Mouse (Mus musculus) hindbrain, embryonic 11.5 days (tissue): ENCODE measurements at regions not wholly inside any gene's neighbourhood (a gene's known extent, or its start where the extent isn't known, plus 50 kb on each side); places are given as distances from the start of the nearest gene placed in this dataset.
A peak's percentile ranks its signal among the peaks of the same experiment; 100 is the strongest.
"Not testable (repeated sequence)": the region's sequence is repeated elsewhere in the genome, so short reads cannot be mapped to it uniquely, and the experiment has no call there.

Experiments
- ATAC-seq: fragments of 200-750 bp; cut with Nextera tagmentation; 2 replicates; pipeline ENCODE4 v1.8.0; 2017; ENCODE audit warnings: mild to moderate bottlenecking, moderate TSS enrichment, moderate library complexity; ENCODE audit not compliant: low FRiP score
- DNase-seq: peaks from one replicate; pipeline ENCODE4 v3.0.0-alpha.2; 2015; ENCODE audit warnings: low spot score
- H3K27ac ChIP-seq: fragments of 300-500 bp; sonication (generic); 2 replicates; pipeline ENCODE4 v1.5.1; 2014; ENCODE audit warnings: mild to moderate bottlenecking, low read depth, low read length
- H3K27me3 ChIP-seq: fragments of 300-500 bp; sonication (generic); 2 replicates; pipeline ENCODE4 v1.6.1; 2014; ENCODE audit warnings: mild to moderate bottlenecking, low read length, moderate library complexity, mixed read lengths; ENCODE audit not compliant: control insufficient read depth, insufficient read depth
- H3K36me3 ChIP-seq: fragments of 300-500 bp; sonication (generic); 2 replicates; pipeline ENCODE4 v1.6.1; 2014; ENCODE audit warnings: mild to moderate bottlenecking, low read length, moderate library complexity, mixed read lengths; ENCODE audit not compliant: control insufficient read depth, insufficient read depth
- H3K4me1 ChIP-seq: fragments of 300-500 bp; sonication (generic); replicated peaks from 2 replicates; pipeline ENCODE4 v1.6.1; 2014; ENCODE audit warnings: low read length, mixed read lengths; ENCODE audit not compliant: control insufficient read depth, insufficient read depth
- H3K4me2 ChIP-seq: fragments of 300-500 bp; sonication (generic); replicated peaks from 2 replicates; pipeline ENCODE4 v1.6.1; 2014; ENCODE audit warnings: mild to moderate bottlenecking, low read depth, low read length
- H3K4me3 ChIP-seq: fragments of 300-500 bp; sonication (generic); 2 replicates; pipeline ENCODE4 v1.5.1; 2014; ENCODE audit warnings: low read depth, low read length
- H3K9ac ChIP-seq: fragments of 300-500 bp; sonication (generic); 2 replicates; pipeline ENCODE4 v1.6.1; 2014; ENCODE audit warnings: low read depth, low read length
- H3K9me3 ChIP-seq: fragments of 300-500 bp; sonication (generic); 2 replicates; pipeline ENCODE4 v1.6.1; 2016; ENCODE audit warnings: low read length; ENCODE audit not compliant: control insufficient read depth
- WGBS: fragments of 180-500 bp; shearing (Covaris S2); extraction: QIAGEN DNeasy Blood & Tissue Kit; methylation state at CpG from one replicate; pipeline ENCODE4 v1.1.7; 2014; 5-methylcytosine and 5-hydroxymethylcytosine counted together

DNA sequence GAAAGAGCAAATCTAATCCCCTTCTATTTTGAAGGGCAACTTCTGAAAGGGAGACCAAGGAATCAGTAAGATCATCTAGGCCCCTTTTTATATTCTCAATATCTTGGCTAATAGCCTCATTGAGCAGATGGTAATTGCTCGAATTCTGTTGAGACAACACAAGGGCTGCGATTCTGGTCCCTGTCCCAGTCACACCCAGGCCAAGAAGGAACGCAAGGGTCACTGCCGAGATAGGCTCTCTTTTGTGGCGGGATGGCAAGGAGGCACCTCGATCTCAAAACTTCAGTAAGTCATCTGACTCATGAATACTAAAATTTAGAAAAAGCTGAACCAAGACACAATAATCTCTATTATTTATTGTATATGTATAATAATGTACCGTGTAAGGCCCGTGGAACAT, 68.6 kb upstream of the Zfp709 start:
- ATAC-seq, H3K27me3 ChIP-seq, H3K27ac ChIP-seq, DNase-seq, H3K4me1 ChIP-seq, H3K4me2 ChIP-seq, H3K4me3 ChIP-seq, H3K9me3 ChIP-seq, H3K9ac ChIP-seq, H3K36me3 ChIP-seq: not testable (repeated sequence)
- 90% methylated on average over 8 of the region's 8 CpGs for WGBS

DNA sequence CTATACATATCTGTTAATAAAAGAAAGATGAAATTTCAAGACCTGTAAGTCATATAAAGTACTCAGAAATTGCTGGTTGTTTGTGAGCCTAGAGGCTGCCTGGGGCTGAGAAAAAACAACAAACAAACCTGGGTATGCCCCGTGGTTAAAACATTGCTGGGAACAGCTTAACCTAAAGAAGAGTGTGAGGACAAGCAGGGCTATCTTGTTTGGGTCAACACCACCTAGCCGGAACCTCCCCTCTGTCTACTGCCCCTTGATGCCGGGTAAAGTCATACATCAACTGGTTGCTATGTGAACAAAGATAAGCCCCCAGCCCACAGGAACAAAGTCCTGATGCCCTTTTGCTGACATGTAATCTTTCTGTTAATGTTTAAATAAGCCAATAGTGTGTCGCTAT, 74.0 kb upstream of the Zfp709 start:
- 81% methylated on average over 3 of the region's 4 CpGs for WGBS
- H3K27me3 ChIP-seq, DNase-seq, H3K9me3 ChIP-seq, H3K4me3 ChIP-seq, ATAC-seq, H3K36me3 ChIP-seq, H3K4me1 ChIP-seq, H3K27ac ChIP-seq, H3K4me2 ChIP-seq, H3K9ac ChIP-seq: not testable (repeated sequence)

DNA sequence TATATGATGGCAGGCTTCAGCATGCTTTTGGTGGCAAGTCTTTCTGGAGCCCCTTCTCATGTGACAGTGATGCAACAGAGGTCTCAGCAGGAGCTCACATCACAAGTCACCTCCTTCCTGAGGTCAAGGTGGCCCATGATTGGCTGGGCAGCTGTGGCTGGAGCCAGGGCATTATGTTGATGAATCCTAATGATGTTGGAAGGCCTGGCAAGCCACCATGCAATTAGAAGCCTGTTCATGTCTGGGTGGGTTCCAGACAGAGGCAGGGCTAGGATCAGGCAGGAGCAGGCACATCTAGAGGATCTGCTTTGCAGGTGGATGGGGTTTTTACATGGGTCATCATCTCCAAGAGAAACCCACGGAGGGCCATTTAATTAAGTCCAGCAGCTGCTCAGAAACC, 77.2 kb upstream of the Zfp709 start:
- ATAC-seq, H3K36me3 ChIP-seq, H3K4me3 ChIP-seq, H3K9ac ChIP-seq, H3K27me3 ChIP-seq, H3K9me3 ChIP-seq, H3K4me1 ChIP-seq, H3K4me2 ChIP-seq, DNase-seq, H3K27ac ChIP-seq: not testable (repeated sequence)
- 76% methylated on average over 1 of the region's 1 CpGs for WGBS

DNA sequence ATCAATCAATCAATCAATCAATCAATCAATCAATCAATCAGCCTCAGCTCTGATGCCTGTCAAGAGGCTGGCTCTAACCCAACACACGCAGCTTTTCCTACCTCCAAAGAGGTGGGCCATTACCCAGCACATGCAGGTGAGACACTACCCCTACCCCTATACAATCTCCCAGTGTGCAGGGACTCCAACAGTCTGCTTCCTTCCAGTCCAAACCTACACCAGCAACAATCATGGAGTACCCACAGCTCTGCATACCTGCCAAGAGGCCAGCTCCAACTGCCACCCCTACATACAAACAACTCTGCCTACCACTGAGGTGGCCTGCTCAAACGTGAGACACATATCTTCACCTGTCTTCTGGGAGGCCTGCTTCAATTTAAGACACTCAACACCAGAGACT, 76.7 kb upstream of the Fcho1 start:
- not testable (repeated sequence) for H3K4me3 ChIP-seq
- 75% methylated on average over 2 of the region's 2 CpGs for WGBS

DNA sequence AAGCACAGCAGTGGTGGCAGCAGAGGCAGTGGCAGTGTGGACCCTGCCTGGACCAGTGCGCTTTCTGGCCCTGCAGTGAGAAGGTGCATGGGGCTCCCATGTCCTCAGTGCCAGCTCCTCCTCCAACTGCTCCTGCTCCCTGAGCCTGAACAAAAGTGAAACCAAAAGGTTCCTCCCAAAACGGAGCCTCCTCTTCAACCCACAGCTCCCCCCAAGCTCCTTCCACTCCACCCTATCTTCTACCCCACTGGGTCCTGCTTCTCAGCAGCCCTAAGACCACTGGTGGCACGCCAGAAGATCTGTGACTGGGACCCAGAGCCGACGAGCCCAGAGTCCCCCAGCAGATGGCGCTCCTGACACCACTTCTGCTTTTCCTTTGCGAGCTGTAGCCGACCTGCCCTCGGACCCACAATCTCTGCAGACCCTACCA, 63.5 kb upstream of the Fcho1 start:
- H3K4me1 ChIP-seq, H3K27ac ChIP-seq, H3K9me3 ChIP-seq, H3K9ac ChIP-seq, H3K4me3 ChIP-seq, H3K4me2 ChIP-seq, H3K27me3 ChIP-seq, H3K36me3 ChIP-seq, DNase-seq: not testable (repeated sequence)
- 14% methylated on average over 2 of the region's 9 CpGs for WGBS
- peak; percentile 45; the same call in 1 of the 2 replicates for ATAC-seq

More for the DNA sequence above, 76.7 kb upstream of the Fcho1 start:
- DNase-seq, H3K4me1 ChIP-seq, H3K36me3 ChIP-seq, H3K4me2 ChIP-seq, H3K9ac ChIP-seq, H3K9me3 ChIP-seq, H3K27ac ChIP-seq, H3K27me3 ChIP-seq: not testable (repeated sequence)
- peak; percentile 68 for ATAC-seq

- 91% methylated on average over 8 of the region's 10 CpGs for WGBS
- H3K4me1 ChIP-seq = not testable (repeated sequence)
Observed at GRCm38 (mm10) chr8:71780624-71781023, 55.1 kb upstream of the Fcho1 start.

GRCm38 (mm10) chr8:71779824-71780223, 54.3 kb upstream of the Fcho1 start:
- not testable (repeated sequence) for H3K9ac ChIP-seq, DNase-seq, H3K27me3 ChIP-seq, H3K4me1 ChIP-seq, ATAC-seq, H3K9me3 ChIP-seq, H3K36me3 ChIP-seq, H3K27ac ChIP-seq, H3K4me3 ChIP-seq, H3K4me2 ChIP-seq
- WGBS = 92% methylated on average over 2 of the region's 4 CpGs

More at GRCm38 (mm10) chr8:71780624-71781023, 55.1 kb upstream of the Fcho1 start:
- not testable (repeated sequence) for H3K27ac ChIP-seq, DNase-seq, H3K9me3 ChIP-seq, H3K36me3 ChIP-seq, ATAC-seq, H3K4me2 ChIP-seq, H3K27me3 ChIP-seq, H3K9ac ChIP-seq, H3K4me3 ChIP-seq

DNA sequence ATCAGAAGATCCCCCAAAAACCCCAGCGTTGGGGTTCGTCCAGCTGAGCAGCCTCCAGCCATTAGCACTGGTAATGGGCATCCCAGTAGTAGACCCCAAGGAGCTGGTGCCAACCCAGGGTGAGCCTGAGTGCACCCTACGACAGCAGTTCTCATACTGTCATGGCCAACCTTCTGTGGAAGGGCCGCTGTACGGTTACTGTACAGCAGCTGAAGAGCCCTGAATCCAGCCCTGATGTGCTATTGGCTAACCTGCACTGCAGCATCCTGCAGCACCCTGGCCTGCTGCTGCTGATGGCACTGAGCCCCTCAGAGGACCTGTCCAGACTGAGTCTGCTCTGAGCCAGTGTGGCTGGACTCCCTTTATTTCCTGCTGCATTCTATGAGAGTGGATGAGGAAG, 53.9 kb upstream of the Fcho1 start:
- WGBS = 89% methylated on average over 5 of the region's 5 CpGs

GRCm38 (mm10) chr8:71778916-71779315, 53.4 kb upstream of the Fcho1 start:
- ATAC-seq = no peak
- 75% methylated on average over 9 of the region's 10 CpGs for WGBS
- Histone ChIP-seq H3K9ac (no peak overlapping the region), H3K9me3 (no peaks in the 10 kb centered on the region), H3K4me1 (no peaks in the 10 kb centered on the region), H3K4me3 (no peak overlapping the region), H3K27me3 (no peaks in the 10 kb centered on the region), H3K27ac (no peak overlapping the region), H3K4me2 (no peak overlapping the region), H3K36me3 (no peaks in the 10 kb centered on the region)
- DNase-seq = no peak

More for the DNA sequence above, 53.9 kb upstream of the Fcho1 start:
- not testable (repeated sequence) for H3K4me1 ChIP-seq, H3K27me3 ChIP-seq, H3K4me3 ChIP-seq, H3K27ac ChIP-seq, DNase-seq, H3K4me2 ChIP-seq, H3K9me3 ChIP-seq, H3K9ac ChIP-seq, ATAC-seq, H3K36me3 ChIP-seq
